Mouse (Mus musculus): ENCODE measurements around the gene Crebbp.

DNA sequence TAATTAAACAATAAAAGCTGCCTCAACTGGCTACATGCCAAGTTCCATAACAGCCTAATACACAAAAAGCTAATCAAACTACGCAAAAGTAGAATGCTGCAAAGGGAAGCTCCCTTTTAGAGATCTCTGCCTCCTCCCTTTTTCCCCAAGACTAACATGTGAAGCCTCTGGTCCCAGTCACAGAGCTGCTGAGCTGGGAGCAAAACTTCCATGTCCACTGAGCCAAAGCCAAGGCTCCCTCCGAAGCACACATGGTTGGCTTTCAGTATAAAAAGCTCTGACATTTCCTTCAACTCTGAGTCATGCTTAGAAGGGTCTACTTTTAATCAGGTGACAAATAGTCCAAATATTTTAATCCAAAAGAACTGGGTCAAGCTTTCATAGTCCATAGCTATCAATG, 14.2 kb downstream of the Crebbp start:
- TF ChIP-seq CTCF (IDR thresholded peaks at IDR 0.05; ENCODE audit: borderline replicate concordance, insufficient read depth, low read depth, low read length) (no peak), POLR2A (IDR thresholded peaks at IDR 0.05; ENCODE audit: borderline replicate concordance, insufficient read depth, low read length) (no peak)

Measured in cerebellum, adult 2 months (tissue).